Mouse (Mus musculus): ENCODE results near the gene Fgd2. TPM values are rescaled to one million over a fixed set of nuclear protein-coding genes. Genes with fewer than 3 reads are reported as not detected.

Gene Fgd2
- polyA plus RNA-seq, 1 experiment, result 268 TPM

DNA sequence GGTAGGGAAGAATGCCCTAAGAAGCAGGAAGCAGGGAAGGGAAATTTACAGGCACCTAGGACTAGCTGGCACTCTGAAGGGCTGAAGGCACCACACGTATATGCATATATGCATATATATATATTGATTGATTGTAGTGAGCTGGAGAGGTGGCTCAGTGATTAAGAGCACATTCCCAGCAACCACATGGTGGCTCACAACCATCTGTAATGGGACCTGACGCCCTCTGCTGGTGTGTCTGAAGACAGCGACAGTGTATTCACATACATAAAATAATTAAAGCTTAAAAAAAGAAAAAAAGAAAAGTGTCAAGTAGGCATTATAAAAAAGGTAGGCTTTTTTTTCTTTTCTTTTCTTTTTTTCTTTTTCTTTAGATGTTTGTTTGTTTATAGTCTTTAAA is 60.6 kb downstream of the Fgd2 start:
- peaks cover 2% of the 10 kb centered on the region for H3K4me1 ChIP-seq (ENCODE audit: control insufficient read depth, insufficient read depth, insufficient read length)
- no peak for DNase-seq (ENCODE audit: low read depth in 1 of 2, low spot score in 2 of 2)

DNA sequence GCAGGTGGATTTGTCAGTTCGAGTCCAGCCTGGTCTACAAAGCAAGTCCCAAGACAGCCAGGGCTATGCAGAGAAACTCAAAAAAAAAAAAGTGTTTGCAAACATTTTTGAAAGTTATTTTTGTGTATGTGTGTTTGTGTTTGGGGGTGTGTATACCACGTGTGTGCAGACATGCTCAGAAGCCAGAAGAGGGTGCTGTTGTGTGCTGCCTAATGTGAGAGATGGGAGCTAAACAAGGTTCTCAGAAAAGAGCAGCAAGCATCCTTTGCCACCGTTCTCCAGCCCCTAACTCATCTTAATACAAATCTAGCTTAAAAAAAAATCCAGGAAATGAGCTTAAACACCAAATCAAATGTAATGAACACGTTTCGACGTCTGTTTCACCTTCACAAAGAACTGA is 61.6 kb downstream of the Fgd2 start:
- Histone ChIP-seq H3K4me1 (ENCODE audit: control insufficient read depth, insufficient read depth, insufficient read length) (no peaks in the 10 kb centered on the region), H3K4me3 (ENCODE audit: extremely low read depth, insufficient read depth, insufficient read length) (no peak overlapping the region), H3K27me3 (ENCODE audit: control insufficient read depth, insufficient read depth, low read length) (no peaks in the 10 kb centered on the region), H3K36me3 (ENCODE audit: control insufficient read depth, insufficient read depth, low read length) (no peaks in the 10 kb centered on the region), H3K27ac (ENCODE audit: insufficient read depth, low read length) (no peak overlapping the region)
- DNase-seq (ENCODE audit: low read depth in 1 of 2, low spot score in 2 of 2), result no peak
- no peak for TF ChIP-seq CTCF (IDR thresholded peaks at IDR 0.05; ENCODE audit: extremely low read depth, insufficient read depth, insufficient read length, insufficient replicate concordance)
- TF ChIP-seq POLR2A (IDR thresholded peaks at IDR 0.05; ENCODE audit: low read depth, low read length), result no peak
- WGBS, result 92% methylated on average over 6 of the region's 6 CpGs

More for the DNA sequence above, 60.6 kb downstream of the Fgd2 start:
- WGBS, result 88% methylated on average over 3 of the region's 3 CpGs
- no peaks in the 10 kb centered on the region for H3K36me3 ChIP-seq (ENCODE audit: control insufficient read depth, insufficient read depth, low read length)
- H3K4me3 ChIP-seq (ENCODE audit: extremely low read depth, insufficient read depth, insufficient read length), result no peak overlapping the region
- no peaks in the 10 kb centered on the region for H3K27me3 ChIP-seq (ENCODE audit: control insufficient read depth, insufficient read depth, low read length)
- H3K27ac ChIP-seq (ENCODE audit: insufficient read depth, low read length), result no peak overlapping the region
- TF ChIP-seq CTCF (IDR thresholded peaks at IDR 0.05; ENCODE audit: extremely low read depth, insufficient read depth, insufficient read length, insufficient replicate concordance), result no peak
- TF ChIP-seq POLR2A (IDR thresholded peaks at IDR 0.05; ENCODE audit: low read depth, low read length), result no peak

DNA sequence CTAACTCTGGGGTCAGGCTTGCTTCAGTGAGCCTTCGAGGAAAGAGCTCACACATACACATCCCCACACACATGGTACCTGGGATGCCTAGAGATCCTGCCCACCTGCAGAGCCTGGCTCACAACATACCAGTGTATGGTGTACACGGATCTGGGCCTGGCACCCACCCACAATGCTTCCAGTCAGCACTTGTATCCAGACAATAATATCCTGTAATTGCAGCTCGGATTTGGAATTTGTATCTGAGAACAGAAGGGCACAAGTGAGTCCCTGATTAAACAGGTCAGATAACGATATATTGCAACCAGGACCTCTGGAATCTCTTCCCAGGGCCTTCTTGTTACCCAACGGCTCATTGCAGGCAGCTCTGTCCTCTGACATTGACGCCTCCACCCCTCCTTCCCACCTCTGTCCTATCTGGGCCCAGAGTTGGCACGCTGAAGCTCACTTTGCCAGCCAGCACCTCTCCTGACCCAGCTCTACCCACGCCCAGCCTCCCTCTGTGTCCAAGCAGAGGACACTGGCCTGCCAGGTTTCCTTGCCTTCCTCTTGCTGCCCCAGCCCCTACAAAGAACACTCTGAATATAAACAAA is 62.3 kb downstream of the Fgd2 start:
- no peak for TF ChIP-seq CTCF (IDR thresholded peaks at IDR 0.05; ENCODE audit: extremely low read depth, insufficient read depth, insufficient read length, insufficient replicate concordance)
- no peak for TF ChIP-seq POLR2A (IDR thresholded peaks at IDR 0.05; ENCODE audit: low read depth, low read length)
- Histone ChIP-seq H3K36me3 (ENCODE audit: control insufficient read depth, insufficient read depth, low read length) (no peaks in the 10 kb centered on the region), H3K4me1 (ENCODE audit: control insufficient read depth, insufficient read depth, insufficient read length) (no peaks in the 10 kb centered on the region; the same call in 1 of the 2 replicates), H3K4me3 (ENCODE audit: extremely low read depth, insufficient read depth, insufficient read length) (no peak overlapping the region), H3K27ac (ENCODE audit: insufficient read depth, low read length) (no peak overlapping the region), H3K27me3 (ENCODE audit: control insufficient read depth, insufficient read depth, low read length) (no peaks in the 10 kb centered on the region)
- 88% methylated on average over 8 of the region's 8 CpGs for WGBS
- DNase-seq (ENCODE audit: low read depth in 1 of 2, low spot score in 2 of 2), result no peak

DNA sequence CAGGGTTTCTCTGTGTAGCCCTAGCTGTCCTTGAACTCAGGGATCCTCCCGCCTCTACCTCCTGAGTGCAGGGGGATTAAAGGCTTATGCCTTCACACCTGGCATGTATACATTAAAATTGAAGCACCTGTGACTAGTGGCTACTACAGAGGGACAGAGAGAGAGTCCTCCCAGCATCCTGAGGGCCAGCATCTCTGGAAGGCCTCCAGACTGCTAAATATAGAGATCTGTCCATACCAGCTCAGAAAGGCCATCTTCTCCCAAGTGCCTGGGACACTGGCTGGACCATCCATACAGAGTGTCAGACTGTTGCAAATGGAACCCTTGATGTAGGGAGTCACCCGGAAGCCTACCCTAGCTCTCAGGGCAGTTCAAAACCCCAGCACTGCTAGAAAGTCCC is 63.3 kb downstream of the Fgd2 start:
- no peaks in the 10 kb centered on the region for H3K36me3 ChIP-seq (ENCODE audit: control insufficient read depth, insufficient read depth, low read length)
- H3K4me3 ChIP-seq (ENCODE audit: extremely low read depth, insufficient read depth, insufficient read length), result no peak overlapping the region
- no peaks in the 10 kb centered on the region for H3K27me3 ChIP-seq (ENCODE audit: control insufficient read depth, insufficient read depth, low read length)
- no peak for TF ChIP-seq POLR2A (IDR thresholded peaks at IDR 0.05; ENCODE audit: low read depth, low read length)
- DNase-seq (ENCODE audit: low read depth in 1 of 2, low spot score in 2 of 2), result no peak
- WGBS, result 90% methylated on average over 2 of the region's 2 CpGs
- H3K27ac ChIP-seq (ENCODE audit: insufficient read depth, low read length), result no peak overlapping the region
- no peaks in the 10 kb centered on the region; the same call in 1 of the 2 replicates for H3K4me1 ChIP-seq (ENCODE audit: control insufficient read depth, insufficient read depth, insufficient read length)

DNA sequence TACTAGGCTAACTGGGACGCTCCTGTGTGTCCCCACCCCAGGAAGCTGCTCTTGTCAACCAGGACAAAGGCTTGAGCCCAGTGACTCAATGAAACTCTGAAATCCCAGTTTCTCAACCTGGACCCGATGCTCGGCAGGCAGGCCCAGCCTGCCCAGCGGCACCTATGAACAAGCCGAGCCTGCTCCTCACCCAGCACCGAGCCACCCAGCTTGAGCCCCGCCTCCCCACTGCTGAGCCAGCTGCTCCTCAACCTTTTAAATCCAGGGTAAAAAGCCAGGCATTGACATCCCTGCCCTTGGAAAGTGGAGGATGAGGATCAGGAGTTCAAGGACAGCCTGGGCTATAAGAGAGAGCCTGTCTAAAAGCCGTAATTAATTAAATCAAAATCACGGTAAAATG is 64.6 kb downstream of the Fgd2 start:
- Histone ChIP-seq H3K27ac (ENCODE audit: insufficient read depth, low read length) (no peak overlapping the region), H3K27me3 (ENCODE audit: control insufficient read depth, insufficient read depth, low read length) (no peaks in the 10 kb centered on the region), H3K4me3 (ENCODE audit: extremely low read depth, insufficient read depth, insufficient read length) (no peak overlapping the region), H3K4me1 (ENCODE audit: control insufficient read depth, insufficient read depth, insufficient read length) (no peaks in the 10 kb centered on the region; the same call in 1 of the 2 replicates), H3K36me3 (ENCODE audit: control insufficient read depth, insufficient read depth, low read length) (no peaks in the 10 kb centered on the region)
- no peak for DNase-seq (ENCODE audit: low read depth in 1 of 2, low spot score in 2 of 2)
- 94% methylated on average over 9 of the region's 9 CpGs for WGBS
- no peak for TF ChIP-seq CTCF (IDR thresholded peaks at IDR 0.05; ENCODE audit: extremely low read depth, insufficient read depth, insufficient read length, insufficient replicate concordance)
- TF ChIP-seq POLR2A (IDR thresholded peaks at IDR 0.05; ENCODE audit: low read depth, low read length), result no peak

DNA sequence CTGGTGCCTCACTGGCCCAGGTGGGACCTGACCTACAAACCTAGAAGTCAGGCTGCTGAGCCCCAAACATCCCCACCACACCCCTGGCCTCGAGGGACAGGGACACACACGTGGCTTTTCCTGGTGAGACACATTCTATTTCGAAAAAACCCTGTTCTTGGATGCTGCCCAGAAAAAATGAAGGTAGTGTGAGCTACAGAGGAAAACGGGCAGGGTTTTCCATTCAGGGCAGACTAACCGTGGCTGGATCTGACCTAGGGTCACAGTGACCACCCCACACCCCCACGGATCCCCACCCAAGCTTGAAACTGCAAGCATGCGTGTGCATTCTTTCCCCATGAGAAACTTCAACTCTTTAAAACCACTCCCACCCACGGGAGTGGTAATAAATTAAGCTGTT is 67.5 kb downstream of the Fgd2 start:
- Histone ChIP-seq H3K27ac (ENCODE audit: insufficient read depth, low read length) (0 out of 2 replicates have a peak overlapping the region, but pooled peaks have one; percentile 2), H3K4me1 (ENCODE audit: control insufficient read depth, insufficient read depth, insufficient read length) (peaks cover 12% of the 10 kb centered on the region; the same call in 1 of the 2 replicates), H3K4me3 (ENCODE audit: extremely low read depth, insufficient read depth, insufficient read length) (no peak overlapping the region), H3K27me3 (ENCODE audit: control insufficient read depth, insufficient read depth, low read length) (no peaks in the 10 kb centered on the region), H3K36me3 (ENCODE audit: control insufficient read depth, insufficient read depth, low read length) (no peaks in the 10 kb centered on the region)
- WGBS, result 38% methylated on average over 8 of the region's 8 CpGs
- DNase-seq (ENCODE audit: low read depth in 1 of 2, low spot score in 2 of 2), result no peak
- TF ChIP-seq CTCF (IDR thresholded peaks at IDR 0.05; ENCODE audit: extremely low read depth, insufficient read depth, insufficient read length, insufficient replicate concordance) (no peak), POLR2A (IDR thresholded peaks at IDR 0.05; ENCODE audit: low read depth, low read length) (no peak)

DNA sequence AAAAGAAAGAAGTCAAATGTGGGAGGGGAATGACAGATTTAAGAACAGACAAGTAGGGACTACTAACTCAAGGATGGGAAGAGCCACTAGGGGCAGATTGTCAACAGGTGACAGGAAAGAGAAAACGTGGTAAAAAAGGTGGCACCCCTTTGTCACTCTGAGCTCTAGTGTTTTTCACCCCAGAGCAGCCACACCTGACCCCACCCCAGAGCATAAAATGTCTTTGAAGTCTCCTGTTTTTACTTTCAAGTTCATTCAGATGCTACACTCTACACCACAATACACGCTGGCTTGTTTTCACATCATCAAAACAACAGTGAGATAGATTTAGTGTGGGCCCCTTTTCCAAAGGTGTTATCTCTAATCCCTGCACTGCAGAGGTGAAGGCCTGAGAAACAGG is 68.1 kb downstream of the Fgd2 start:
- no peak overlapping the region for H3K4me3 ChIP-seq (ENCODE audit: extremely low read depth, insufficient read depth, insufficient read length)
- H3K4me1 ChIP-seq (ENCODE audit: control insufficient read depth, insufficient read depth, insufficient read length), result peaks cover 12% of the 10 kb centered on the region; the same call in 1 of the 2 replicates
- peak in 1 of 2 experiments; percentile 58 for DNase-seq (ENCODE audit: low read depth in 1 of 2, low spot score in 2 of 2)
- peak overlapping the region; percentile 69 for H3K27ac ChIP-seq (ENCODE audit: insufficient read depth, low read length)
- no peak for TF ChIP-seq POLR2A (IDR thresholded peaks at IDR 0.05; ENCODE audit: low read depth, low read length)
- TF ChIP-seq CTCF (IDR thresholded peaks at IDR 0.05; ENCODE audit: extremely low read depth, insufficient read depth, insufficient read length, insufficient replicate concordance), result no peak
- no peaks in the 10 kb centered on the region for H3K36me3 ChIP-seq (ENCODE audit: control insufficient read depth, insufficient read depth, low read length)
- WGBS, result 42% methylated on average over 2 of the region's 2 CpGs
- H3K27me3 ChIP-seq (ENCODE audit: control insufficient read depth, insufficient read depth, low read length), result no peaks in the 10 kb centered on the region

Other genes with a start within 250 kb of the Fgd2 start
- 4.9 and 5.2 TPM in 2 replicates for gene Rab44, start 246.8 kb upstream of the Fgd2 start, polyA plus RNA-seq (2012; rRNA removed)
- gene Cpne5, start 122.7 kb upstream of the Fgd2 start, polyA plus RNA-seq (2012; rRNA removed), result 2.4 and 3.6 TPM in 2 replicates
- gene Ppil1, start 96.7 kb upstream of the Fgd2 start, polyA plus RNA-seq (2012; rRNA removed), result 24.8 and 34.0 TPM in 2 replicates
- gene BC004004, start 92.1 kb upstream of the Fgd2 start, polyA plus RNA-seq (2012; rRNA removed), result 36.5 TPM in 2 replicates
- 4.2 and 6.4 TPM in 2 replicates for gene Pi16, start 43.2 kb upstream of the Fgd2 start, polyA plus RNA-seq (2012; rRNA removed)
- 145 and 212 TPM in 2 replicates for gene Mtch1, start 13.0 kb upstream of the Fgd2 start, polyA plus RNA-seq (2012; rRNA removed)
- gene Pim1, start 129.8 kb downstream of the Fgd2 start, polyA plus RNA-seq (2012; rRNA removed), result 56.6 and 90.2 TPM in 2 replicates
- gene Gm17657, start 188.7 kb downstream of the Fgd2 start, polyA plus RNA-seq (2012; rRNA removed), result not detected in 2 replicates
- gene Tbc1d22b, start 188.9 kb downstream of the Fgd2 start, polyA plus RNA-seq (2012; rRNA removed), result 15.5 and 17.7 TPM in 2 replicates
- not detected in 2 replicates for gene Tmem217, start 191.5 kb downstream of the Fgd2 start, polyA plus RNA-seq (2012; rRNA removed)